Mouse (Mus musculus): ENCODE data around the gene Klf16.

- peak; percentile 51 for TF ChIP-seq CTCF (IDR thresholded peaks at IDR 0.05)
- no peak for TF ChIP-seq EP300 (IDR thresholded peaks at IDR 0.05; ENCODE audit: insufficient read depth, low read depth, low read length)
Measured at GRCm38 (mm10) chr10:80578911-80579310, 1.8 kb upstream of the Klf16 start.

All from heart, adult 2 months (tissue).